Mouse (Mus musculus) urinary bladder, postnatal 10 days (tissue): Measurements from ENCODE around the gene Ankrd28.

Experiments
- DNase-seq: peaks from one replicate; pipeline ENCODE4 v3.0.0; 2022; ENCODE audit warnings: low spot score

Ankrd28 gene

DNA sequence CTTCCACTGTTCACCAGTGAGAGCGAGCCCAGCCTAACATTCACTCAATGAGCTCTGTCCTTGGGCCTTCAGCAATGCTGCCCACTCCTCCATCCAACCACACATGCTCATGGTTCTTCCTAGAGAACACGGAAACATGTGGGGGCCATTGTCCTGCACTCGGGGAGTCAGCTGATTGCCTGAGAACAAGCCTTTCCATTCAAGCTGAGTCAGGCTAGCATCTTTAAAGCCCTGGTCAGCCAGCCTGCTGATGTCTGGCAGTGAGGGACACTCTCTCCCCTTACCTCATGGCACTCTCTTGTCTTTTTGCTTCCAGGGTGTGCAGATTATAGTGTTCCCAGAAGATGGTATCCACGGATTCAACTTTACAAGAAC is 164.9 kb downstream of the Ankrd28 start:
- DNase-seq = no peak

DNA sequence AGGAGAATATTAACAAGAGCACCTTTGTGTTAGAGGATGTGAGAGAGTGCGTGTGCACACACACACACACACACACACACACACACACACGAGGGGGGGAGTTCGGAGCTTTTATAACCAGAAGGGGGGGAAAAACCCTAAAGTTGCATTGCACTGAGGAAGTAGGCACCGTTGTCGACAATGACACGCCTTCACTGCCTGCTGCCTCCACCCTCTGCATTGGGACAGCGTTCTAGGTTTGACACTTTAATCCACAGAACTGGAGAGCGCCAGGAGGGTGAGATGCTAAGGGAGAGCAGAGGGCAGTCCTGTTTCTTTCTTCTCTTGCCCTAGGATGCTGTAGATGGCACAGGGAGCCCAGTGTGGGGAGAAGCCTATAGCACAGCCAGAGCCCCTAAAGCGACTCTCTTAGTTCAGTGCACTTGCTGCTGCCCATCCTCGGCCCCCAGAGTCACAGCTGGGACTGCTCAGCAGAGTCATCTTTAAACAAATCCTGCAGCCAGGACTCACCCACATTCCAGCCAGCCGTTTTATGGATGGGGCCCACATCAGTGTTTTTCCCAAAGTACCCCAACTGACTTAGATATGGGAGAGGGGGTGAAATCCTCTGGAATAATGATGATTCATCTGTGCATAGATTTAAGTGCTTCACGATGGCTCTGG is 165.4 kb downstream of the Ankrd28 start:
- DNase-seq = no peak

- DNase-seq = no peak
Observed at GRCm38 (mm10) chr14:31664100-31664902, 166.2 kb downstream of the Ankrd28 start.

DNA sequence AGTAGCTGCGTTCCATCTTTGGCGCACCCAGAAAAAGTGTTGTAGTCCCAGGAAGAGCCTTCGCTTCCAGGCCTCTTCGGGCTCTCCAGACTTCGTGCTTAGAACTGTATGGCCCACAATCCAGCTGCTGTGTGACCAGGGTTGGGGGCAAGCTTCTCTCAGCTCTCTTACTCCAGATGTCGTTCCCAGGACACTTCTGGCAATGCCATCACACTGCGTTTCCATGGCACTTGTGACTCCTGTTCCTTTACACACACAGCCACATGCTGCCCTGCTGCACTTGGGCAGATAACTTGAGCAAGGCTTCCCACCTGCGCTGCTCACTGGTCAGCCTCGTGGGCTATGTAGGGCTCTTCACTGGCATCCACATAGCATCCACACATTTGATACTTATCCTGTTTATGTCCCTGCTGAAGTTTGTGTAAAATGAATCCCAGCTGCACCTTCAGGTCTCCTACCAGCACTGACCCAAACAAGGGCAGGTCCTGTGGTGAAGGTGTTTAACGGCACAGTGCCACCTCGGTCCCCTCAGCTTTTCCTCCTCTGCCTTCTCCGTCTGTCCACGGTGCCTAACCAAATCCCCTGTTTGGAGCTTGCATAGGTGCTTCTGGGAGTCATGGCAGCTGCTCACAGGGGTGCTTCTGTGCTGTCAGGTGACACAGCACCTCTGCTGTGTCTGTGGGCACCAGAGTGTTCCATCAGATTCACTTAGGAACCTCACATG is 166.9 kb downstream of the Ankrd28 start:
- no peak for DNase-seq

- no peak for DNase-seq
Observed at GRCm38 (mm10) chr14:31662555-31663211, 167.8 kb downstream of the Ankrd28 start.

- DNase-seq = peak; percentile 64
Observed at GRCm38 (mm10) chr14:31661671-31662554, 168.5 kb downstream of the Ankrd28 start.

DNA sequence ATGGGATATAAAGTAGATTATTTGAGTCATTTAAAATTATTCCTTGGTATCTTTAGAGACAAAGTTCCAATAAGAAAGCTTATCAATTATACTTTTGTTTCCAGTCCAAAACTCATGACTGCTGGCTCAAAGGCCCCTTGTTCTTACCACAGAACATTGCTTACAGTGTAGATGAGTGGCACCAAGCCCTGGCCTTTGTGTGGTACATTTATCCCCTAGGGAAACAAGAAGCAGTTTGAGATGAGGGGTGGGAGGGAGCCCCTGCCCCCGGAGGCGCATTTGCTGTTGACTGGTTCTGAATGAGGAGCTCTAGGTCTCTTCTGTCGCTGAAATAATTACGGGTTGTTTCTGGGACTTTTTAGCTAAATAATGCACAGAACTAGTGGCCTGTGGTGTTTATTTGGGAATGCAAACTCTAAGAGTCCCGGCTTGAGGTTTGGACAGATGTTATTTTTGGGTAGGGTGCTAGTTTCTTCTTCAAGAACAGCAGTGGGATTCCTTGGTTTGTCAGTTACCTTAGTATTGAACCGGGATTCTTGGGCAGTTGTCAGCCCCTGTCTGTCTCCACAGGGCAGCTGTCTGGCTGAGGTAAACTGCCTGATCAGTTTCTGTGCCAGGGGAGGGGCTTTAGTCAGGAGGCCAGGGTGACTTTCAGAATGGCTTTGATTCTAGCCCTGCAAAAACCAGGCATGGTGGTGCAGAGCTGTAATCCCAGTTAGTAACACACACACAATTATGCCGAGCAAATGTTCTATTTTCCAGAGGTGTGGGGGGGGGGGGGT is 169.9 kb downstream of the Ankrd28 start:
- DNase-seq = no peak

- DNase-seq = no peak
Observed at GRCm38 (mm10) chr14:31659501-31660181, 170.8 kb downstream of the Ankrd28 start.

DNA sequence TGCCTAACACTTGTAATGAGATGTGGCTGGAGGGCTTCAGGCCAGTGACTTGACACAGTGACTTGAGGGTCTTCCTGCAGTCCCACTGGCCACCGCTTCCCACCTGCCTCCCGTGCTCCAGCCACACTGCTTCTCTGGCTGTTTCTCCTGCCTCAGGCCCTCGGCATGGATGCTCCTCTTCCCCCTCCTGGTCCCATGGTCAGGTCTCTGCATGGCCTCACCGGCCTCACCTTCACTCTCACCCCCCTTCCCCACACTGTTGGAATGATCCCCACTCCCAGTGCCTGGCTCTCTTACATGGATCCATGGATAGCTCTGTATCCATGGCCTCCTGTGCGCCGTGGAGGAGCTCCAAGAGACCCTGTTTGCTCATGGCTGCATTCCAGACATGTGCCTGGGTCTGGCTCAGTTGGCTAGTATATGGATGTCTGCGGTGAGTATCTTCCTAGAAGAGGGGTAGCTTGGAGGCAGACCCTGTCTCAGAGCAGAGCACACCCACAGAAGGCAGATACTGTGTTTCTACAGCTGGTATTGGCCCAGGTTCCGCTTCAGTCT is 172.2 kb downstream of the Ankrd28 start:
- DNase-seq = no peak

DNA sequence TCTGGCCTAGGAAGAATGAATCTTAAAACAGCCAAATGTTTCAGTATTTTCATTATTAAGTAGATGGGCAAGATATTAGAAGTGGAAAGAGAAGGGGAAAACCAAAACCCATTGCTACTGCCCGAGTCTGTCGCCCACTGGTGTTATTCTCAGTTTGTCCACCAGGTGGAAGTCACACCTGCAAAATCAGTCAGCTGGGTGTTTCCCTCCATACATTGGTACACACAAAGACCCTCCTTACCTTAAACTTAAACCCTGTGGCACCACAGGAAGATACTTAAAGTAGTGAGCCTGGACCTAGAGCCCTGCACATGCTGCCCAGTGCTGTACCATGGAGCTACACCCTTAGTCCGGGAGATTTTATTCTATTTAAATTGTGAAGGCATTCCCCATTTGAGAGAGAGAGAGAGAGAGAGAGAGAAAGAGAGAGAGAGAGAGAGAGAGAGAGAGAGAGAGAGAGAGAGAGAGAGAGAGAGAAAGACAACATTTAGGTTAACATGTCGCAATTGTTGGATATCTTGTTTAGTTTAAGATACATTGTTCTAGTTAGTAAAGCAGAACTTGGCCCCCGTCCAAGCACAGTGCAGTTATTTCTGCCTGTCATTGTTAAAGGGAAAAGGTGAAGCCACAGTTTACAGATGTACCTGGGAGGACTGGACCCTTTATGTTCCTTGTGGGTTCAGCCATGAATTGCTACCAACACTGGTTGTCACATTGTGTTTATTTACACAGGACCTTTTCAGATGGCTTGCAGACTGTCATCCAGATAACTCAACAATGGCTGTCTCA is 173.4 kb downstream of the Ankrd28 start:
- no peak for DNase-seq

GRCm38 (mm10) chr14:31656386-31656785 is 174.1 kb downstream of the Ankrd28 start:
- DNase-seq = no peak

DNA sequence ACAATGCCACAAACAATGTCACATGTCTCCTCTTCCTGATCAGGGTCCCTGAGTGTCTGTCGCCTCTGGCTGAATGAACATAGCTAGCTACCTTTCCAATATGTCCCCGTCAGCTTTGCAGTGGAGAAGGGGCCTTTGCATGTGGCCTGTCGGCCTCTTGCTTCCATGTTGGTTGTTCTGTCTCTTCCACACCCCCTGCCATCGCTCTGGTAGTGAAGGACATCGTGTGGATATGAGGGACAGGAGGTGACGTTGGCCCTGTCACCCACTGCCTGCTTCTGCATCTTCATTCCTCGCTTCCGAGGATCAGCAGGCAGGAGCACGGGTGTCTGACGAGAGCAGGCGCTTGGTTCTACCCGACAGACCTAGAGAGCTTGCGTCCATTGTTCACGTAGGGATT is 175.0 kb downstream of the Ankrd28 start:
- no peak for DNase-seq

DNA sequence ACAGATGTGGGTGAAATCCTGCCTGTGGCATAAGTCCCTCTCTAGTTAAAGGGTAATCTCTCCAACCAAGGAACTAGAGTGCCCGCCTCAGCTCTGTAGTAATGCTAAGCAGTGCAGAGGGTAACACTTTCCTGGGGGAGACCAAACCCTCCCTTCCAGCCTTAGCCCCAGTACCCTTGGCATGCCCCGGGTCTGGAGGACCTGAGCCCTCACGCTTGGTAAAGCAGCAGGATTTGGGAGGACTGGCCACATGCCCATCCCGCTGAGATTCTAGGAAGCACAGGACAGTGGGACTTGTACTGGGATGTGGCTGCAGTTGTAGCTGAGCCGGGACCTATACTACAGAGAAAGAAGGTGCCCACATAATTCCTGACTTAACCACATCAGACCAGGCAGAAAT is 175.6 kb downstream of the Ankrd28 start:
- DNase-seq = no peak

DNA sequence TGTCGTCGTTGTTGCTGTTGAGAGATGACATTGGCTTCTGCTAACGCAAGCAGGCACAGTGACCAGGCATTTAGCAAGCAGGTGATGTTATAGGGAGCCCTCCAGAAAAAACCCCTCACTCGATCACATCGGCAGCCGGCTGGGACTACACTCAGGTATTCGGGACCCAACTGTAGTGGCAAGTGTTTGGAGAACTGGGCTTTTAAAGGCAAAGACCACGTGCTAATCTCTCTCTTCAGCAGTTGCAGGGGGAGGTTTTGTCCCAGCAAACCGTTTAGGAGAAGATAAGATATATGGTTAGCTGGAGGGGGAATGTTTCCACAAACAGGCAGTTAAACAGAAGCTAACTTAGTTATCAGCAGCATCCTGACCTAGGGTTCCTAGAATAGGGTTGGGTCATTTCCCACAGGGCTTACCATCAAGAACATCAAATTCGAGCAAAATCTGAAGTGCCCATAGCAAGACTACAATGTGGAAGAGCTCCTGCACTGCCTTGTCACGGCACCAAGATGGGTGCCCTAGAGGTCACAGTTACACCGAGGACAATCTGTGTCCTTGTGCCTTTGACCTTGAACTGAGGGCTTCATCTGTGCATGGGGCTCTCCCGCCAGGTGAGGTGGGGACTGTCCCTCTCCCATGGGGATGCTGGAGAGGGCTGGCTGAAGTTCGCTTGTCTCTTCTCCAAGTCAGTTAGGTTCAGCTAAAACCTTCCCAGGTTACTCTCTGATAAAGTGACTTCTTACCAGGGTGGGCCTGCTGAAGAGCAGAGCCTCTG is 177.2 kb downstream of the Ankrd28 start:
- no peak for DNase-seq

- no peak for DNase-seq
Observed at GRCm38 (mm10) chr14:31652624-31653023, 177.8 kb downstream of the Ankrd28 start.

DNA sequence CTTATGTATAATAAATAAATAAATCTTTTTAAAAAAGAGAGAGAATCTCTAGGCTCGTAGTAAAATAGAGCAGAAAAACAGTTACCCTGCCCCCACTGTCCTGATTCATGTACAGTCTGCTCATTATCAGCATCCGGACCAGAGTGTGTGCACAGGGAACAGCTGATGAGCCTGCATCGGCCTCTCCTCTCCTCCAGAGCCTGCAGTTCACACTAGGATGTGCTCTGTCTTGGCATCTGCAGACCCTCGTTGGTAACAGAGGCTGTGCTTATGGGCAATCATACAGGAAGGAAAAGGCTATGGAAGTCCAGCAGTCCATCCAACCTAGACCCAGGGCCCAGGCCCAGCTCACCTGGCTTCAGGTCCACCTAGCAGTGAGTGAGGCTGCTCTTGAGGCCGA is 178.3 kb downstream of the Ankrd28 start:
- DNase-seq = no peak

GRCm38 (mm10) chr14:31651206-31651605 is 179.2 kb downstream of the Ankrd28 start:
- no peak for DNase-seq

DNA sequence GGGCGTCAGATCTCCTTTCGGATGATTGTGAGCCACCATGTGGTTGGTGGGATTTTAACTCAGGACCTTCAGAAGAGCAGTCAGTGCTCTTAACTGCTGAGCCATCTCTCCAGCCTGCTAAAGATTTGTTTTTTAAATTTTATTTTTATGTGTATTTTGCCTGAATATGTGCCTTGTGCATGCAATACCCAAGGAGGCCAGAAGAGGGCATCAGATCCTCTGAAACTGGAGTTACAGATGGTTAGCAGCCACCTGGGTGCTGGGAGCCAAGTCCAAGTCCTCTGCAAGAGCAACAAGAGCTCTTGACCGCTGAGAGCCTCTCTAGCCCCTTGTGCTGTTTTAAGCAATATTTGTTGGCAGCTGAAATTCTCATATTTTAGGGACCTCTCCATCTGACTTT is 180.1 kb downstream of the Ankrd28 start:
- DNase-seq = no peak
